Mouse (Mus musculus): ENCODE data around the gene Tmem33. TPM values are rescaled to one million over a fixed set of nuclear protein-coding genes. Genes with fewer than 3 reads are reported as not detected.

The Tmem33 gene
- 10 to 100 TPM; 38.2 to 42.6 TPM for total RNA-seq (2021)
- long read RNA-seq, experiment 1, full-length matches to known transcripts: 34 of 40 reads
- long read RNA-seq, experiment 1, partial matches to known transcripts: 0 of 40 reads
- long read RNA-seq, experiment 1, other reads (novel, unspliced or antisense): 6 of 40 reads
- long read RNA-seq, experiment 2, full-length matches to known transcripts: 27 of 34 reads
- long read RNA-seq, experiment 2, partial matches to known transcripts: 3 of 34 reads
- long read RNA-seq, experiment 2, other reads (novel, unspliced or antisense): 4 of 34 reads

DNA sequence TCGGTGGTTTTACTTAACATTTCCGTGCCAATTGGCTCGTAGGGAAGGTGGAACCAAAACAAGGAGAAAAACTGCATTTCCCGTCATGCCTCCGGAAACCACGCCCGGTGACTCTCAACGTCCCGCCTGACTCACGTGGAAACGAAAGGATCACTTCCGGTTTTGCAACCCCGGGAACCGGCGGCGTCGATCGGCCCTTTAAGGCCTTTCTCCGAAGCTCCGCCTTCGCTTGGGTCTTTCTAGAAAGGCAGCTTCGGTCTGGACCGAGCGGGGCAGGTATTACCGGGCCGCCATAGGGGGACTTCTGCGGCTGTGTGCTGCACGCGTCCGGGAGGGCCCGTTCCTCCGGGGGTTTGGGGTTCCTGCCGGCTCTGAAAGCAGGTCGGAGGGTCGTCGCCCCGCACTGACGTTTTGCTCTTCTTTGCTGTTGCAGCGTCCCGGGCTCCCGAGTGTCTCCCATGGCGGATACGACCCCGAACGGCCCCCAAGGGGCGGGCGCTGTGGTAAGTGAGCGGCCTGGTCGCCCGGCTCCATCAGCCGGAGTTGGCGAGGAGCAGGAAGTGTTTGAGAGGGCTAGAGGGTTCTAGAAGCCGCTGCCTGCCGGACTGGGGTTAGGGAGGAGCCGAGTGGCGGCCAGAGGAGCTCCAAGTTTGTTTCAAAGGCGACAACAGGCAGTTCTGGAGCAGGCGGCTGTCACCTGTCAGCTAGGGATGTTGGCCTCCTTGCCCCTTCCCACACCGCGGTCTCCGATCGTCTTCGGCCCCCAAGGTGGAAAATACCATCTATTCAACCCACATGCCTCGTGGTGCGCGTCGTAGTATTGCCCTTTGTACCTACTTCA lies at the start of gene Tmem33:
Tmem33 (plus strand) TSS at position 35 of the 841 bp plus-strand sequence.
- peak; percentile 69 to 91 for DNase-seq (ENCODE audit: low spot score in 2 of 2)

DNA sequence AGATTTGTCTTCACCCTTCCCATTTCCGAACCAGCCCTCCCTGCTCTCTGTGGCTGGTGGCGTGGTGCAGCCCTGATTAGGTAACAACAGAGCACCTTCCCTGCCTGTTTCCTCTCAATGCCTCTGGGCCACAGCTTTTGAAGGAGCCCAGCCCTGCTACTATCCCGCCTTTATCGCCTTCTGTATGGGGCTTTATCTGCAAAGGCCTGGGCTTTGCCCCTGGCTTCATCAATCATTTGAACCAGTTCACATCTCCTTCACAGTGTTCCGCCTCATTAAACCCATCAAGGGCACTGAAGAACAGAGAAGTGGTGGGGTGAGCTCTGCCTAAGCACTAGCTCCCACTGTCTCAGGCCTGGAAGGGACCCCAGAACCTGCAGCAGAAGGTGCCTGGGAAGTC lies 47.2 kb upstream of the Tmem33 start:
- DNase-seq (ENCODE audit: low spot score in 2 of 2): no peak

DNA sequence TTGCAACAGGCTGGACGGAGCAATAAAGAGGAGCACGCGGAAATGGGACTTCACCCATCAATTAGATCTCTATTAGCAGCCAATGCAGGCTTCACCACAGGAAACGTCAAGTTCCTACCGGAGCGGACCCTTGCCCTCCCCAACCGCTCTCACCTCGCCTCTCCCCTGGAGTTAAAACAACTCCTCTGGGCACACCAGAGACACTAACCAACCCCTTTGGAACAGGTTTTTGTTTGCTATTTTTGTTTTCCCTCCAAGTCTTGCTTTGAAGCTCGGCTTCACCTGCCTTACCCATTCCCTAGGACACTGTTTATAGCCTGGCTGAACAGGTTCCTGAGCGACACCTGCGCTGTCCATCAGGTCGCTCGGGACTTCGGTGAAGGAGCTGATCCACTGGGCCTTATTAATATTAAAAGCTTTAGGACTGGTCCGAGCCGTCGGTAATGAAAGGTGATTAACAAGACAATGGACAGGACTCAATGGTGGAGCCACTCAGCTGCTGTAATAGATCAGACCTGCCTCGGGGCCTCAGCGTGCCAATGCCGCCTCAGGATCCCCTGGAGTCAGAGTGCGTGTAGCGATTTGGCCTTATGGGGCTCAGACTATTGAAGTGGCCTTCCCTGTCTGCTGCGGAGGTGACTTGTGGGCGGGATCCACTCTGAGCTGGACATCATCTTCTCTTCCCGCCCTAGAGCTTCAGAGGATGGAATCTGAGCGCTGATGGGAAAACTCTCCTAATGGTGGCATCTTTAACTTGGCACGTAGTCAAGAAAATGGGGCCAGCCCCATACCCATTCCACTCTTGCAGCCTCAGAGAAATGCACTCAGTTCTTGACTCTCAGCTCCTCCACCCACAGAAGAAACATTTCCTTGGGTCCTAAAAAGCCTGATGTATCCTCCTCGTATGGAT lies 45.0 kb upstream of the Tmem33 start:
- no peak for DNase-seq (ENCODE audit: low spot score in 2 of 2)

DNA sequence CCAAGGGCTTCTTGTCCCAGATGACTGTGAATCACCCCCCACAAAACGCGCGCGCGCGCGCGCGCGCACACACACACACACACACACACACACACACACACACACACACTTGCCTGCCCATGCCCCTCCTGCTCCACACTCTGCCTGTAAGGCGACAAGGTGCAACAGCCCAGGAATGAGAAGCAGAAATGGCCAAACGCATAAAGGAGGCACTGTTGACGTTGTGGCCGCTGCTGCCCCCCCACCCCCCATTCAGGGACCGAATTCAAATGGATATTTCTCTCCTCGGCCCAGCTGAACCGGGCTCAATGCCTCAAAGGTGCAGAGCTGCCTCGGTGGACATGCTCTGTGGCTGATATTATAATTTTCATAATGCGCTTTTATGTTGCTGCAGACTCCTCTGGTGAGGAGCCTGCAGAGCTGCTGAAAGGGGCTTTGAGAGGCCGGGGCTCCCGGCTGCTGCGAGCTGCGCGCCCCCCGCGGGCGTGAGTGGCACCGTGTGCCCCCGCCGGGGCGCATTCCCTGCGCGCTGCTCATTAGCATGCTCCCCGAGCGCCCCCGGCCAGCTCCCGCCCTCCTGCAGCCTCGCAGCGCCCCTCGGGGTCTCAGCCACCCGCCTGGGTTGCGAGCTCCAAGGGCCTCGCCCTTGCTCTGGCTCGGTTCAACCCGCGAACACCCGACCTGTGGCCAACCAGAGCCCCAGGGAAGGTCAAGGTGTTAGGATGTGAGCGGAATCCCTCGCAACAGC lies 44.2 kb upstream of the Tmem33 start:
- DNase-seq (ENCODE audit: low spot score in 2 of 2): no peak

DNA sequence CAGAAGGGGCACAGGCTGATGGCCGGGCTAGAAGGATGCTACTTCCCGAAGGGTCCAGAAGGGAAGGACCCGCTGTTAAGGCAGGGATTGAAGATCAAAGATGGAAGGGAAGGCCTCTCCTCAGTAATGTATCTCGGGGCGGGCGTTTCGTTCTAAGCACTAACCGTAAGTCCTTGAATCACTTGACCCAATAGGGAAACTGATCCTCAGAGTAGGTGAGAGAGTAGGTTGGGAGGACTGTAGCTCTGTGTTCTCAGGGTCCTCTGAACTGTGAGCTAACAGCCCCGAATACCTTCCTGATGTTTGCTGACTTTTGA lies 43.6 kb upstream of the Tmem33 start:
- no peak for DNase-seq (ENCODE audit: low spot score in 2 of 2)

DNA sequence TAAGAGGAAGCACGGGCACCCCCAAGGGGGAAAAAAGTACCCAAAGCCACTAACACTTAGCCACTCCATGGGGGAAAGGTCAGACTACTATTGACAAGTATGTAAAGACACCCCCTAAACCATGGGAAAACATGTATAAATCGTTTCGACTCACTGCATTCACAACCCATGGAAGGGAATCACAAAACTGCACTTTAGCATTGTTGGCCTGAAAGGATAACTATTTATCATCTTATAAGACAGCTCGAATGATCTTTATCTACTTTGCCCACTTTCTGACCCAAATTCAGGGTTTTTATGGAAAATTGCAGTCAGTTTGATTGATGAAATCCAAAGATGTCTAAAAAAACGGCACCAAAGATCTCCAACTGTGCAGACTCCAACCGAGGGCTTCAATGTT lies 38.5 kb upstream of the Tmem33 start:
- DNase-seq (ENCODE audit: low spot score in 2 of 2): no peak

DNA sequence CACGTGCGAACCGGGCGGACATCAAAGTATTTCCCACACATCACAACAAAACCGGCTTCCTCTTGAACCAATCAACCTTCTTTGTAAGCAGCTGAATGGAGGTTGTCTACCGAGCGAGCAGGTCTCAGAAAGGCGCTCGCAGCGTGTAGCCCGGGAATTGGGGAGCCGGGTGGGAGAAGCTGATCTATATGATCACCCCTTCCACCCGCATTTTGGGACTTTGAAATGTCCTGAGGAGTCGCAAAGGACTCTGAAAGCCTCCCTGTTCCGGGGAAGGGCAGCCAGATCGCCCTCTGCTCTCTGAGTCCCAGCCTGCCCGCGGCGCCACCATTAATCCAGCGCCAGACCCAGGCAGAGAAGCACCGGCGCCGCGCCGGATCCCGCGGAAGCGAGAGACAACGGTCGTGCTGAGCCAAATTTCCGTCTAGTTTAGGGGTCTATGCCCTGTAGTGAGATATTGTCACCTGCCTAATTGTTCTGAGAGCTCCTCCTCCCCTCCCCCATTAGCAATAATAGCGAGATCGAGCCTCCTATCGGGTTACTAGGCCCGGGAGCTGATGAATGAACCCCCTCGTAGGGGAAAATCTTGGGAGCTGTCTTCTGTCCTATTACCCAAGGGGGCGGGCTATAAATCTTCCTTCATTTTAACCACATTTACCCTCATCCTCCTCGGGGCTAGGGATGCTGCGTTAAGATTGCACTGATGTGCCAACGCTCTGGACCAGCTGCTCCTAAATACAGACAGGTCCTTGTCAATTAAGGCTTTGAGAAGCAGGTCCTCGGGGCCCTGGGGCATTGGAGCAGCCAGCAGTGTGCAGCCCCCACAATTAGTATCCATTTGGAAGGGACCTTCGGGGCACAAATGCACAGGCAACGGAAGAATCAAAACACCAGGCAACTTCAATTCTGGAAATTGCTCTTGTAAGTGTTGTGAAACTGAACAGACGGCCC lies 37.6 kb upstream of the Tmem33 start:
- DNase-seq (ENCODE audit: low spot score in 2 of 2): no peak

DNA sequence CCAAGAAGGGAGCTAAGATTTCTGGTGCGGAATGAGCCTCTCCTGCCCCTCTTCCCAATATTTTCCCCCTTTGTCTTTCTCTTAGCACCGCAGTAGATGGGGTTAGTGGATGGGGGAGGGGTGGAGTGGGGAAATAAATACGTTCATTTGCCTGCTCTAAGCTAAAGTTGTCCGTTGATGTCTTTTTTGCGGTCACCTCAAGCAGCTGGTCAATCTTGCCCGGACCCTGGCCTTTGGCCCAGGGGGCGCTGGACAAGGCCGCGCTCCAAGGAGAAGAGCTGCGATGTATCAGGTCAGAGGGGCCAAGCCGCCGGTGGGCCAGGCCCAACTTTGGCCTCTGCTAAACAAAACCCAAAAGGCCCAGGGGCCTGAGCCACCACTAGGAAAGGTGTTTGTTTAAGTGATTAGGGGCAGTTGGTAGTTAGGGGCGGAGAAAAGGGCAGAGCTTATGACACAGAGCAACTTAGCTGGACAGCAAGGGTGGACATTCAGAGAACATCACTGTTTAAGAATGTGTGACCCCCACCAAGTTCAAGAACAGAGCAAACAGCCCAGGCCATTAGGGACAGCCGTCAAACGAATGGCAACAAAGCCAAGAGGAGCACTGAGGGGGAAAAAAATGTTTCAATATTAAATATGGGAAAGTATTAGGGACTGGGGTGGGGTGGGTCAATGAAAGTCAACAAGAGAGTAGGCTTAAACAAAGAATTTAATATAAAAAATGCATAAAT lies 36.8 kb upstream of the Tmem33 start:
- no peak for DNase-seq (ENCODE audit: low spot score in 2 of 2)

DNA sequence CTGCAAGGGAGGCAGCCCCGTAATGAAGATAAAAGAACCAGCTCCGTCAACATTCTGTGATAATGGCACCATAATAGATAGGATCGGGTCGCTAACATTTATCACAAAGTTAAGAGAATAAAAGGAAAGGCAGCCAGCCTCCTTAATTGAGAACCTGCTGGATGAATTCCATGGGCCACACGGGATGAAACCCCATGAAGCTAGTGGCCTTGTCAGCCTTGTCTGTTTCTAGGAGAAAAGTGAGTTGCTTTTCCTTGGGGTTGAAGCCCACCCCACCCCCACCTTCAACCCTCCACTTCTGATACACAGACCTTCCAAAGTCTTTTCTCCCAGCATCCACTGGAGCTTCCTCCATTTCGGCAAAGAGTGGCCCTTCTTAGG lies 36.3 kb upstream of the Tmem33 start:
- DNase-seq (ENCODE audit: low spot score in 2 of 2): no peak

DNA sequence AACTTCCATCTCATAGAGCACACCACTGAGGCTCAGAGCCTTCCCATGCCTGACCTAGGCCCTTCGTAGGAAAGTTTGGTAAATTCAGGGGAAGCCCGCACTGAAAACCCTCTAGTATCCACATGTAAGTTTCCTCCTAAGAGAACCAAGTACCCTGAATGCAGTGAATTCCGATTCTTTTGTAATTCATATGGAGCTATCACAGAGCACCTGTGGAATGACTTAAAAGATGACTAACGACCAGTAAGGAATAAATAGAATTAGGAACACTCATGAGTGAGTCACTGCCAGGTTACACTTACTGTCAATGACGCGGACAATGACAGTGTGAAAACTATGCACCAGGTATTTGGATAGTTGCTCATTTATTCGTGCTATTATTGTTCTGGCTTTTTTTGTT lies 34.6 kb upstream of the Tmem33 start:
- DNase-seq (ENCODE audit: low spot score in 2 of 2): no peak

DNA sequence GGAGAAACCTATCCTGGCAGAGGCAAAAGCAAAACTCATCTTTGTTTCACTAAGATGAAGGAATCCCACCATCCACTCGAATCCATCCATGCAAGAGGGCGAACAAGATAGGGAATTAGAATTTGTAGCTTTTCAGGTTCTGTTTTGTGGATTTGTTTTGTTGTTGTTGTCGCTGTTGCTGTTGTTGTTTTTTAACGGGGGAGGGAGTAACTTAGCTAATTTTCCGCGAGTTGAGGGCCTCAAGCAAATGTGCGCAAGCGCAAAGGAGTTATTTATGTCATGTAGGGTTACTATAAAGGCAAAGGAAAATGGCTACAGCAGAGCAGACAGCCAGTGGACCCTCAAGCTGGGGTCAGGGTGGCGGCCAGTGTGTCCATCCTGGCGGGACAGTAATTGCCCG lies 33.1 kb upstream of the Tmem33 start:
- no peak for DNase-seq (ENCODE audit: low spot score in 2 of 2)

DNA sequence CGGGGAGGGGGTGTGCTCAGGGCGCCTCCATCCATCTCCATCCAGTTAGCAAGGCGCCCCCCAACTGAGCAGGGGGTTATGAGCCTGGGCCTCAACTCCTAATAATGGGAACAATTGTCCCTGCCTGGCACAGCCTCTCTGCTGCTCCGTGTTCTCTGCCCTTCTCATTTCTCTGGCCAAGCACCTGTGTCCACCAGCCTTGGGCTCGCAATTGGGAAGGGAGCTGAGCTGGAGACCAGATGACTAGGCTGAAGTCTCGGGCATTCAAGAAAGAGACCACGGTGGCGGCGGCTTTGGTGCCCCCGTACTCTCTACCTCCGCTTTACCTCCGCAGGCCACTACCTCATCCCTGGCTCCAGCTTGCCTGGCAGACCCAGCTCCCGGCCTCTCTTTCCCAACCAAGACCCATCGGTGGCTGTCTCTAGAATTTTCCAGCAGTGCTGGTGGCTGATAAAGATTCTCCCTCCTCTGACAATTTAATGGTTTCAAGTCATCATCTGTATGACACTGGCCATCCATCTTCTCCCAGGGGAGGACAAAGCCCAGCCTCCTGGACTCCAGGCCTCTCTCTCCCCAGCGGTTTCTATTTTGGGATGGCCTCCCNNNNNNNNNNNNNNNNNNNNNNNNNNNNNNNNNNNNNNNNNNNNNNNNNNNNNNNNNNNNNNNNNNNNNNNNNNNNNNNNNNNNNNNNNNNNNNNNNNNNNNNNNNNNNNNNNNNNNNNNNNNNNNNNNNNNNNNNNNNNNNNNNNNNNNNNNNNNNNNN lies 32.5 kb upstream of the Tmem33 start:
- DNase-seq (ENCODE audit: low spot score in 2 of 2): no peak

DNA sequence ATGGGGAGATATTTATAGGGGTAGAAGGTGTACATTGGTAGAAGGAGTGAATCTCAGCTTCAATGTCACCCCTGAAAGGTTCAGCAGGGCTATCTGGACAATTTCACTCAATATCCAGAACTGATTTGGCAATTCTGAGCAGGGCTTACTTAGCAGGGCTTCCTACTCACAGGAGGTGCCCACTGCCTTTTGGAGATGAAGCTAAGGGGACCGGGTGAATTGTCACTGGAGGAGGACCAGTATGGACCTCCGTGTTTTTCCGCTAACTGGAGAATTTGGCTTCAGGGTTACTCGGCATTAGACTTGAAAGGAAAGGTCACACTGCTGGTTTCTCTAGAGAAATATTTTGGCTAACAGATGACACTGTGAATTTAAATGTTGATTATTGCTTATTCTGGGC lies 25.7 kb upstream of the Tmem33 start:
- no peak for DNase-seq (ENCODE audit: low spot score in 2 of 2)

DNA sequence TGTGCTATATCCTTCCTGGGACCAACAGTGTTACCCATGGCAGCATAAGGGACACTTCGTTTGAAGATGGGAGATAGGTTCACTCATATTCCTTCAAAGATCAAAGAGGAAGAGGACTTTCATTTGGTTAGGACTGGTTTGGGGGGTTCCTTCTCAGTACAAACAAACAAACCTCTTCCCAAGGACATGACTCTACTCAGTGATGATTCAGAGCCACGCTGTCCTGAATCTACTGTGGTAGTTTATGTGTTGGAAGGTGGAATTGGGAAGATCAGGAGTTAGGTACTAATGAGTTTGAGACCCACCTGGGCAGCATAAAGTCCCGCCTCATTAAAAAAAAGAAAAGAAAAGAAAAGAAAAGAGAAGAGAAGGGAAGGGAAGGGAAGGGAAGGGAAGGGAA lies 24.9 kb upstream of the Tmem33 start:
- no peak for DNase-seq (ENCODE audit: low spot score in 2 of 2)

DNA sequence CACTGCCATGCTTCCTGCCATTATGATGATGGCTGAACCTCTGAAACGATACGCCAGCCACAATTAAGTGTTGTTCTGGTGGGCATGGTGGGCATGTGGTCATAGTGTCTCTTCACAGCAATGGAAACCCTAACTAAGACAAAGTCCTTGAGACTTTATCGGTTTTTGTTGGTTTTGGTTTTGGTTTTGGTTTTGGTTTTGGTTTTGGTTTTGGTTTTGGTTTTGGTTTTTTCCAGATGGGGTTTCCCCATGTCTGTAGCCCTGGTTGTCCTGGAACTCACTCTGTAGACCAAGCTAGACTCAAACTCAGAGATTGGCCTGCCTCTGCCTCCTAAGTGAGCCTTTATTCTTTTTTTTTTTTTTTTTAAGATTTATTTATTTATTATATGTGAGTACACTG lies 23.8 kb upstream of the Tmem33 start:
- DNase-seq (ENCODE audit: low spot score in 2 of 2): no peak

DNA sequence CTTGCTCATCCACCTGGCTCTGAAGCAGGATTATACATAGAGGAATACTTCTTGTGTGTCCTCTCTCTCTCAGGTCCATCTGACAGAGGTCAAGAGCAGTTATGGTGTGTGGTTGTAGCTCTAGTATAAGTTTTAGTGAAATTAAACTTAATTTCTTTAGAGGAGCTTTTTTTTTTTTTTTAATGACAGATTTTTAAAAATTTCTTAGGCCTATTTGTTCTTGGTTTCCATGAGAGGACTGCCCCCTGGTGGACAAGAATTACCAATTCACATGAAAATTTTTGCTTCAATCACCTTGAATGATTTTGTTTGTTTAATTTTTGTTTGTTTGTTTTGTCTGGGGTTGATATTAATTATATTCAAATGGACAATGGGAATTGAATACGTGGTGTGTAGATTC lies 22.1 kb upstream of the Tmem33 start:
- no peak for DNase-seq (ENCODE audit: low spot score in 2 of 2)

DNA sequence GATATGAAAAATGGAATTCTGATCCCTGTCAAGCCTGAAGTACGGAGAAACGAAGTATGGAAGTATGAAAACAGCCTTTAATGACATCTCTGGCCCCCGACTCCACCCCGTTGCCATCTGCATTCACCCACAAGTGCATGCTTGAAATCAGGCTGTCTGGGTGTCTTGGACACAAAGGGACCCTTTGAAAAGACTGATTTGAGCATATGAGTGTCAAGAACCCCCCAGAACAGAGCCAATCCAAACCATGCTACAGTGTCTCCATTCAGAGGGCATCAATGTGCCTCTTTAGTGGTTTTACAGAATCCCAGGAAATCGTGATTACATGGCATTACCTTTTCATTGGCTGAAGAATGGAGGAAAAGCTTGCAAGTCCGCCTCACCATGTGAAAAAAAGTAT lies 18.7 kb upstream of the Tmem33 start:
- no peak for DNase-seq (ENCODE audit: low spot score in 2 of 2)

DNA sequence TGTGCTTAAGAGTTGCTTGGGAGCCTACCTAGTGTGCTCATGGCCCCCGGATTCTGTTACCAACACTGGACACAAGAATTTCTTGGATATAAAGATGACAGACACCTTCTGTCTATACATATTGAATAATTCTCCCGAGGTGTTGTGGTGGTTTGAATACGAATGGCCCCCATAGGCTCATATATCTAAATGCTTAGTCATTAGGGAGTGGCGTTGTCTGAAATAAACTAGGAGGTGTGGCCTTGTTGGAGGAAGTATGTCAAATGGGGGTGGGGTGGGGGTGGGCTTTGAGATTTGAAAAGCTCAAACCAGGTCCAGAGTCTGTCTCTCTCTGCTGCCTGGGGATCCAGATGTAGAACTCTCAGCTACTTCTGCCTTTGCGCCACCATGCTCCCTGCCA lies 17.1 kb upstream of the Tmem33 start:
- DNase-seq (ENCODE audit: low spot score in 2 of 2): no peak

DNA sequence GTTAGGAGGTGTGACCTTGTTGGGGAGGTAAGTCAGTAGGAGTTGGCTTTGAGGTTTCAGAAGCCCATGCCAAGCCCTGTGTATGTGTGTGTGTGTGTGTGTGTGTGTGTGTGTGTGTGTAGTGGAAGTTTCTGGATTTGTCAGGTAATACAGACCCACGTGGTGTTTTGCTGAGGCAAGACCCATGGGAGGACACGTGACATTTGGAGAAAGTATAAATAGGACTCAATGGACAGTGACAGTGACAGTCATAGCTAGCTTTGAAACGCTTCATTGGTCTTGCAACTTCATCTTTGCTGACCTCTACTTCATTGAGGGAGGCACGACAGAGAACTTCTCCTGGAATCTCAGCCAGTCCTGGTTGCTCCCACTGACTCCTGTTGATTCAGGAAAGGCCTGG lies 8.1 kb upstream of the Tmem33 start:
- no peak for DNase-seq (ENCODE audit: low spot score in 2 of 2)
